In genomic region chr12:38931769-38932168, GRCm38 (mm10) we compare ENCODE assay signal across 21 mouse cellular contexts.
DNase-seq lines count a peak whose midpoint lies in the region; ATAC-seq and TF ChIP-seq lines count a peak whose summit lies in the region.
"Had no signal": no experiment of that assay in that cellular context is flagged by ENCODE, and none has a peak within 500 bp of the region (broad histone marks: within the 10 kb centered on the region; RNA-seq: fewer than 3 reads in every experiment).

No protein-coding gene starts in this region.

- TF ChIP-seq CTCF in CH12.LX (conservative IDR thresholded peaks at IDR 0.05 in 1 of 2, IDR thresholded peaks at IDR 0.05 in 1 of 2; ENCODE audit: low read depth in 2 of 2, low read length in 2 of 2): no peak

- H3K27ac ChIP-seq in CH12.LX (ENCODE audit: insufficient read depth, low read depth): no peak overlapping the region
- H3K27ac ChIP-seq: embryonic facial prominence, embryonic 12.5 days; kidney, postnatal 0 days had no signal

- peak; percentile 29; the same call in 1 of the 2 replicates for TF ChIP-seq EP300 in CH12.LX (IDR thresholded peaks at IDR 0.05; ENCODE audit: low read length)

- intact Hi-C loops in heart, postnatal 36 days (cut with DNase I): no loop called here

- H3K27me3 ChIP-seq in CH12.LX (replicated peaks): no peaks in the 10 kb centered on the region
- H3K27me3 ChIP-seq: embryonic facial prominence, embryonic 12.5 days had no signal

- in situ Hi-C loops in CH12.LX (cut with MboI; ENCODE audit: low pct_ligation_motif_present, low pct_unique_long_range_greater_than_20kb, low sequenced_read_pairs): no loop called here

- no peak overlapping the region for H3K4me2 ChIP-seq in CH12.LX (ENCODE audit: insufficient read depth, low read depth, poor library complexity, severe bottlenecking)
- H3K4me2 ChIP-seq: embryonic facial prominence, embryonic 12.5 days had no signal

- no peaks in the 10 kb centered on the region for H3K9me3 ChIP-seq in CH12.LX (replicated peaks; ENCODE audit: low read length)
- H3K9me3 ChIP-seq: embryonic facial prominence, embryonic 12.5 days had no signal

- TF ChIP-seq RAD21 in CH12.LX (IDR thresholded peaks at IDR 0.05; ENCODE audit: low read depth, low read length): no peak

- no peak for TF ChIP-seq POLR2A in CH12.LX (IDR thresholded peaks at IDR 0.05; ENCODE audit: low read depth, low read length)

- DNase-seq in heart, adult 8-10 months (ENCODE audit: low spot score): peak; percentile 16
- no peak for DNase-seq in heart, postnatal 36 days
- peak; percentile 9 to 30 for DNase-seq in left cerebral cortex, adult 9 months (ENCODE audit: low spot score in 2 of 2)
- DNase-seq in left cerebral cortex, adult 18-20 months (ENCODE audit: low spot score in 2 of 2): no peak
- DNase-seq in CH12.LX (ENCODE audit: extremely low read depth): no peak
- no peak for DNase-seq in adrenal gland, adult 8-10 months
- DNase-seq: adrenal gland, postnatal 10 days; B cell, adult 2 months; cerebellum, adult 9-11 months; left cerebral cortex, postnatal 4 days; liver; lung, postnatal 10 days; thymus, postnatal 25 days had no signal

- dilution Hi-C loops in CH12.LX (cut with MboI; ENCODE audit: extremely low pct_ligation_motif_present, extremely low pct_unique_long_range_greater_than_20kb, low sequenced_read_pairs): no loop called here

- peak; percentile 65 for ATAC-seq in megakaryocyte progenitor cell, adult 5-6 weeks (replicated peaks; ENCODE audit: poor library complexity)
- ATAC-seq: forebrain, embryonic 14.5 days; hindbrain, embryonic 16.5 days; intestine, postnatal 0 days; Patski had no signal

- no peak overlapping the region for H3K9ac ChIP-seq in CH12.LX (ENCODE audit: insufficient read depth, low read depth)
- H3K9ac ChIP-seq: embryonic facial prominence, embryonic 12.5 days had no signal

- peaks cover 2 to 26% of the 10 kb centered on the region in 2 experiments; a peak in 2 of 4 replicates for H3K4me1 ChIP-seq in CH12.LX (ENCODE audit: control insufficient read depth in 1 of 2, insufficient read depth in 2 of 2)

- H3K4me3 ChIP-seq in CH12.LX (replicated peaks in 1 of 3; ENCODE audit: low read depth in 2 of 3, low read length in 2 of 3, poor library complexity in 1 of 3): no peak overlapping the region
- H3K4me3 ChIP-seq: embryonic facial prominence, embryonic 12.5 days; erythroblast, embryonic 14.5 days had no signal

- no peaks in the 10 kb centered on the region for H3K79me2 ChIP-seq in CH12.LX (replicated peaks; ENCODE audit: control insufficient read depth, extremely low read depth, insufficient read depth, poor library complexity, severe bottlenecking)

- no peaks in the 10 kb centered on the region for H3K36me3 ChIP-seq in CH12.LX (replicated peaks in 1 of 2; ENCODE audit: control insufficient read depth in 1 of 2, insufficient read depth in 1 of 2, low read length in 1 of 2)
- H3K36me3 ChIP-seq: embryonic facial prominence, embryonic 12.5 days had no signal

TF ChIP-seq in CH12.LX, 34 proteins besides CTCF, POLR2A, EP300 and RAD21:
- TF ChIP-seq BHLHE40 (IDR thresholded peaks at IDR 0.05; ENCODE audit: low read depth, low read length): no peak
- no peak for TF ChIP-seq ZC3H11A (IDR thresholded peaks at IDR 0.05; ENCODE audit: low read depth, low read length)
- no peak for TF ChIP-seq UBTF (IDR thresholded peaks at IDR 0.05; ENCODE audit: low read depth, low read length)
- TF ChIP-seq ZKSCAN1 (IDR thresholded peaks at IDR 0.05; ENCODE audit: borderline replicate concordance, low read depth, low read length): no peak
- TF ChIP-seq NRF1 (IDR thresholded peaks at IDR 0.05; ENCODE audit: low read depth, low read length): no peak
- no peak for TF ChIP-seq MAX (IDR thresholded peaks at IDR 0.05; ENCODE audit: low read length)
- TF ChIP-seq CHD2 (IDR thresholded peaks at IDR 0.05; ENCODE audit: low read length): no peak
- no peak for TF ChIP-seq PAX5 (IDR thresholded peaks at IDR 0.05; ENCODE audit: low read length)
- no peak for TF ChIP-seq JUND (conservative IDR thresholded peaks at IDR 0.05; ENCODE audit: low read depth, low read length)
- no peak for TF ChIP-seq MEF2A (IDR thresholded peaks at IDR 0.05; ENCODE audit: borderline replicate concordance, low read depth, low read length)
- TF ChIP-seq KAT2A (IDR thresholded peaks at IDR 0.05; ENCODE audit: insufficient replicate concordance, low read length): no peak
- no peak for TF ChIP-seq ETS1 (conservative IDR thresholded peaks at IDR 0.05; ENCODE audit: low read depth, low read length)
- TF ChIP-seq HCFC1 (IDR thresholded peaks at IDR 0.05; ENCODE audit: low read depth, low read length): no peak
- no peak for TF ChIP-seq SIN3A (IDR thresholded peaks at IDR 0.05; ENCODE audit: low read length)
- TF ChIP-seq JUN (IDR thresholded peaks at IDR 0.05; ENCODE audit: insufficient read depth, low read depth, low read length): no peak
- no peak for TF ChIP-seq USF1 (IDR thresholded peaks at IDR 0.05; ENCODE audit: low read depth, low read length)

Comparison
In these comparisons a context has a peak if more than half of its experiments do, and no peak if none do; other contexts are left out.
1. DNase-seq: peak in heart, adult 8-10 months (single experiment) and left cerebral cortex, adult 9 months (2 of 2); none in heart, postnatal 36 days (0 of 2), left cerebral cortex, adult 18-20 months (0 of 2), CH12.LX (single experiment) and adrenal gland, adult 8-10 months (single experiment).